Mouse (Mus musculus) ovary, adult 18-20 months (tissue): ENCODE measurements around the gene Lysmd1.
"Not testable (repeated sequence)": the region's sequence is repeated elsewhere in the genome, so short reads cannot be mapped to it uniquely, and the experiment has no call there.

Experiments used
- DNase-seq: peaks from one replicate; pipeline ENCODE4 v3.0.0; 2022; ENCODE audit warnings: low spot score, mixed read lengths

The Lysmd1 gene

DNA sequence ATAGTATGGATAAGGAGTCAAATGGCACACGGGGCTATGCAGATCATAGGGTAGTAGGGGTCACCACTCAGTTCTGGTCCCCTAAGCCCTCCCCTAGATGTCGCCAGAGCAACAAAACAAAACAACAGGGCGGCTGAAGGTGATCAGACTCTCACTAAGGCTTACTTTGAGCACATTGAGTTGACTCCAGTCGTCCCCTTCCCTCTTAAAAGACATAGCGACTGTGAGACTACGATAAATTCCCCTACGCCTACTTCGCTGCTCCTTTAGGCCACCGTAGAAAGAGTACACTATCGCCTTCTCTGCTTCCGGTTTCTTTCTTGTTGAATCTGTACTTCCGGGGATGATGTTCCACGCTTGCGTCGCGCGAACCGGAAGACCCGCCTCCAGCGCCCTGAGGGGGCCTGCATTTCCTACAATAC lies at the start of gene Lysmd1, which contains the start of gene Scnm1:
Gene Lysmd1, plus strand, starts transcription at position 409 of the 422 bp plus-strand sequence.
Gene Scnm1, minus strand, starts transcription at position 332 of the 422 bp plus-strand sequence.
- DNase-seq: peak; percentile 89

DNA sequence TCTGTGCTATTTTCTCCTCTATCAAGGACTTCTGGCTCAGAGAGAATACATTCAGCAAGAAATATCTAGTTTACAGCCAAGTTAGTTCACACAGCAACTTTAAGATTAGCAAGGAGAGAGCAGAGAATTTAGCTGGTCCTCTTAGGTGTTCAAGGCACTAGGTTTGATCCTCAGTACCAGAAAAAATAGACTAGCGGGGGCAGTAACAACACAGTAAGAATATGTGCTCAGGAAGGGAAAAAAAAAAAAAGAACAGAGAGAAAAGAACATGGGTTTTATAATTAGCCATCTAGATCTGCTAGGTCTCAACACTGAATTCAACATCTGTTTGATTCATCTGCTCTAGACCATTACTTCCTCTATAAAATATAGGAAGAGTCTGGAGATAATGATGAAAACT lies 45.8 kb upstream of the Lysmd1 start:
- no peak for DNase-seq

DNA sequence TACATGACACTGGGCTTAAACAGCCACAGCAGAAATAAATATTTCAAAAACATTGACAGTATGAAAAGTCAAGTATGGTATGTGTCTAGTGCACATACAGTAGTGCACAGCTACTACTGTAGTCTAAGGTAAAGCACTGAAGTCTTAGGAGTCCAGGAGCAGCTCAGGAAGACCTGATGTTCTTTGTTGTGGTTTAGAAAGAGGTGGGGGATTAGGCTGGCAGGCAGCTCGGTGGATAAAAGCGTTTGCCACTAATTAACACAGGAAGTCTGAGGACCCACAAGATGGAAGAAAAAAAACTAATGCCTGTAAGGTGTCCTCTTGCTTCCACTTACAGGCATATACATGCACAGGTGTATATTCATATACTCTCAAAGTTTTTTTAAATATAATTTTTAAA lies 33.0 kb upstream of the Lysmd1 start:
- no peak for DNase-seq

DNA sequence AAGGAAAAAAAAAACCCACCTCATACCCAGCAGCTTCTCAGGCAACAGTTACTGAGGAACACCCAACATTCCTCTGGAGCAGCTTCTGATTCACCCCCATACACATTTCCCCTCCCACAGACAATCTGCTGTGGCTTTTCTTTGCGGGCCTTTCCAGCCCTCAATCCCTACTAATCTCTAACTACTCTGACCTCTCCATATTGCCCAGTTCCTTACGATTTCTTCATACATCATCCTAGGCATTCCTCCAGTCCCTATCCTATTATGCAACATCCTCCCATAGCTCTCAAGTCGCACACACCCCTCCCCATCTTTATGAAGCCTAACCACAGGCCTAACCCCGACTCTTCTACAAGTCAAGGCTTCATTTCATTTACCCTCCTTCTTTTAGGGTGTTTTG lies 28.8 kb upstream of the Lysmd1 start:
- DNase-seq: no peak

DNA sequence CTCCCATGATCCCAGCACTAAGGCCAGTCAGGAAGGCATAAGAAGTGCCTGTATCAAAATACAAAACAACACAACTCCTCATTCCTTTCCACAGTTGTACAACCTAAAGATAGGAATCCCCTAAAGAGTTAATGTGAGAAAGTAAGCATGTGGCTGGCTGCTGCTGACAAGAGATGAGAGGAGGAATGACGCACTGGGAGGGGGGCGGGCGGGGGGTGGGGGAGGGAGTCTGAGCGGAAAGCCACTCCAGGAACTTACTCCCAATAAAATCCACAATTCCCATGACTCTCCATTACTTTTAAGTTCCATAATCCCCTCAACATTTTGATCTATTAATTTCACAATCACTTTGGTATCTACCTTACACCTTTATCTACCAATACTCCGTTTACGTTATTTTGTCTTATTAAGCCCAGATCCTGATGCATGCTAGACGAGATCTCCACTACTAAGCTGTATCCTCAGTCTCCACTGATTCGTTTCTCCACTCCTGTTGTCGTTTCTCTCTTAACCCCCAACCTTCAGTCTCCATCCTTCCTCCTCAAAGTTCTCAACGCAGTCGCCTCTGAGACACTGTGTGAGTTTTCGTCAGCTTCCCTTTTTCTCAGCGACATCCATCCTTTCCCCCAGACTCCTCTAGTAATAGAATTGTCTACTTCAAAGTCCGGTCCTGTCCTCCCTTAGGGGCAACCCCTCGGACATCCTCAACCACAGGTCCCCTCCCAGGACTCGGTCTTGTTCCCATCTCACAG lies 28.1 kb upstream of the Lysmd1 start:
- no peak for DNase-seq

DNA sequence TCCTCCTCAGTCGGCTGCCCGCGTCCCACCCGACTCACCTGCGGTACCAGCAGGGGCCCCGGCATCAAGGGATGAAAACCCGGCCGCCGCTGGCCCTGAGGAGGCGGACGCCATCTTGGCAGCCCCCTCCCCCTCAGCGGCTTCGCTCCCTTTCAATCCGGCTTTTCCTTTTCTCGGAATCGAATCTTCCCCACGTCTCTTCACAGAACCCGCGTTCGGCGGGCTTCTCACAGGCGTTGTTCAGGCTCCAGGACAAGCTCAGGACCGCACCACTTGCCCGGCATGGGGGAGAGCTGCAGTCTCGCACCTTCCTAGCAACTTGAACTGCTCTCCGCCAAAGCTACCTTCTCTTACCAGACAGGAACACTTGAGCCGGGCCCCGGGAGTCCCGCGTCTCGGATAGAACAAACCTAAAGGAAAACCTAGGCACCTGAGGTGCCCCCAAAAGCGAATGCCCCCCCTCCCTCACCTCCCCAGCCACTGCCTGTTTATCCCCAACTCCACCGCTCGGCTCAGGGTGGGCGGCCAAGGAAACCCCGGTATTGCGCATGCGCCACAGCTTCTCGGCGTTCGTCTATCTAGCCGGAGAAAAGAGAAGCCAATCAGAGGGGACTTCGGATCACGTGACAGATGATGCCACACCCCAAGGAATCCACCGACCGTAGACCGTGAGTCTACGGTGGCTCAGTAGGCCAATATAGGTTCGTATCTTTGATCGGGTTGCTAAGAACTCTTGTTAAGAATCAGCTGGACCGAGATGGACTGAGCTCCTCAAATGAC lies 27.4 kb upstream of the Lysmd1 start, which contains the start of gene Pip5k1a:
Gene Pip5k1a, minus strand, starts transcription at position 593 of the 780 bp plus-strand sequence.
- peak; percentile 94 for DNase-seq

DNA sequence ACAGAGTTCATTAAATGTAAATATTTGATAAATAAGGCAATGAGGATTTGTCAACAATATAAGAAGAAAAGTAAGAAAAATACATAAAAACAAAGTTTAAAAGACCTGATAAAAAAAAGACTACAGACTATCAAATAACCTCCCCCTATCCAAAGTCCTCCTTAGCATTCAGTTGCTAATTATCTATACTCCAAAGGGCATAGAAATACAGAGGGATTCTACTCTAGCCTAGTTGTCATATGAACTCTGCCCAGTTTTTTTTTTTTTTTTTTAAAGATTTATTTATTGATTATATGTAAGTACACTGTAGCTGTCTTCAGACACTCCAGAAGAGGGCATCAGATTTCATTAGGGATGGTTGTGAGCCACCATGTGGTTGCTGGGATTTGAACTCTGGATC lies 26.6 kb upstream of the Lysmd1 start:
- DNase-seq: not testable (repeated sequence)

DNA sequence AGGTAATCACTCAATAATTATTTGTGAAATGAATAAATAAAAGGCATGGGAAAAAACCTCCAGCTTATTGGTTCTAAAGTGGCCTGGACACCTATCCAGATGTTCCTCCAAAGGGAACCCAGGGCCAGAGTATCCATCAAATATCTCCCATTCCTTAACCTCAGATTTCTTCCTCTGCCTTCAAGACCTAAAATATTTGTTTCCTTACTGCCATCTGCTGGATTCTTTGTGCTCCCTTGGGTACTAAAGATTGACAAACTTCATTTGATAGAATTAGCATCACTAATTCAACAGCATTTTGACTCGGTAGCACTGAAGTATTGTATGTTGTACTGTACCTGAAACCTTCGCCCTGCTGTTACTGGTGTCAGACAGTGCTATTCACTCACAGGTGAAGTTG lies 26.0 kb upstream of the Lysmd1 start:
- DNase-seq: no peak

DNA sequence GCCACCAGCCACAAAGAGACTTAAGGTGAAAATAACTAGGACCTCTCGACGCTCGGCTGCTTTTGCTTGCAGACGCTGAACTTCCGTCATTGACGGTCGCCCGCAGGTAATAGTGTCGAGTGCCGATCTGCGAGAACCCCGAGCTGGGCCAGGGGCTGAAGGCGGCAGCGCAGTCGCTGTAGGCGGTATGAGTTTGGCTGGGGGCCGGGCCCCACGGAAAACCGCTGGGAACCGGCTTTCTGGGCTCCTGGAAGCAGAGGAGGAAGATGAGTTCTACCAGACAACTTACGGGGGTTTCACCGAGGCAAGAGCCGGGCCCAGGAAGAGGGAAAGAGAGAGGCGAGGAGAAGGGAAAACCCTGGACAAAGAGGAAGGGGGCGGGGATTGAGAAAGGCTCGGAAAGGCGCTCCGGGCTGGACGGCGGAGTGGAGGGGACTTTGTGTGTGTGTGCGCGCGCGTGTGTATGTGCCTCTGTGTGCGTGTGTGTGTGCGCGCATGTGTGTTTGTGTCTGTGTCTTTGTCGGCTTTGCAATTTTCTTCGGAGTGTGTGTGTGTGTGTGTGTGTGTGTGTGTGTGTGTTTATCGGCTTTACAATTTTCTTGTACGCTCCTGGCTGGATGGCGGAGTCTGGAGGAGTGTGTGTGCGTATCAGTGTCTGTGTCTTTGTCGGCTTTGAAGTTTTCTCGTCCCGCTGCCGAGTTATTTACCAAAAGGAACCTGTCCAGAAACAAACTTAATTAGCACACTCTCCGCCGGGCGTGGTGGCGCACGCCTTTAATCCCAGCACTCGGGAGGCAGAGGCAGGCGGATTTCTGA lies 22.8 kb upstream of the Lysmd1 start, which contains the start of gene Vps72:
Gene Vps72, plus strand, starts transcription at position 112 of the 816 bp plus-strand sequence.
- DNase-seq: peak; percentile 85

DNA sequence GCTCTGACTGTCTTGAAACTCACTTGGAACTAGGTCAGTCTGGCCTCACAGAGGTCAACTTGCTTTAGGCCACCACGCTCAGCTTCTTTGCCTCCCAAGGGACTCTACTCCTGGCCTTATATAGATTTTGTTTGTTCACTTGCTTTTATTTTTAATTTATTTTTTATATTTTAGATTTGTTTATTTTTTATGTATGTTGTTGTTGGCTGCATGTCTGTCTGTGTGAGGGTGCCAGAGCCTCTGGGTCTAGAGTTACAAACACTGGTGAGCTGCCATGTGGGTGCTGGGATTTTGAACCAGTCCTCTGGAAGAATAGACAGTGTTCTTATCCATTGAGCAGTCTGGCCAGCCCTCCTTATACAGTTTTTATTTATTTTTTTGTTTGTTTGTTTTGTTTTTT lies 21.1 kb upstream of the Lysmd1 start:
- DNase-seq: no peak

DNA sequence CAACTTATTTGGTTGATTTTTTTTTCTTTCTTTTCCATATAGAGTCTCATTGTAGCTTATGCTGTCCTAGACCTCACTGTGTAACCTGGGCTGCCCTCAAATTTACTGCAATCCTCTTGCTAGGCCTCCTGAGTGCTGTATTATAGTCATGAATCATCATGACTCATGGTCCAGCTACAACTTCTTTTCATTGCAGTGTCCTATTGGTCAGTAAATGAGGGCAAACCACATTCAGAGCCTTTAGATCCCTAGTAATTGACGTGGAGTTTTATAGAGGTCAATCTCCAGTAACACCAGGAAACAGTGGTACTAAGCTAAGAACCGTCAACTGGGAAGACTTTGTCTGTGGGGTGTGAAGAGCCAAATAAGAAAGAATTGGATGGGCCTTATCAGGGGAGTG lies 16.1 kb upstream of the Lysmd1 start:
- no peak for DNase-seq

DNA sequence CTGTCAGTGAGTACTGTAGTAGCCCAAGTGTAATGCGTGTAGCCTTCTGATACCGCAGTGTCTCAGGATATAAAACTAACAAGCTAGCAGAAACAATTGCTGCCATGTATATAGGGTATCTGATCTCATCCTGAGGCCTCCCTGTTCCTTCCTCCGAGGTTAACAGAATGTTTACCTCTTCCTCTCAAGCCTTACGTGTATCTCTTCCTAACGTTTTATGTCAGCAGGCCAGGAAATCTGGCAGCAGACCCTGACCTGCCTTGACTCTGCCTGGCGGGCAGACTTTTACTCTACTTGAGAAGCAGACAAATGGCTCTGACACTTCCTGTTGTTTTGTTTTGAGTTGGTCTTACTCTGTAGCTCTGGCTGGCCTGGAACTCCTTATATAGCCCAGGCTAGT lies 12.3 kb upstream of the Lysmd1 start:
- DNase-seq: no peak

DNA sequence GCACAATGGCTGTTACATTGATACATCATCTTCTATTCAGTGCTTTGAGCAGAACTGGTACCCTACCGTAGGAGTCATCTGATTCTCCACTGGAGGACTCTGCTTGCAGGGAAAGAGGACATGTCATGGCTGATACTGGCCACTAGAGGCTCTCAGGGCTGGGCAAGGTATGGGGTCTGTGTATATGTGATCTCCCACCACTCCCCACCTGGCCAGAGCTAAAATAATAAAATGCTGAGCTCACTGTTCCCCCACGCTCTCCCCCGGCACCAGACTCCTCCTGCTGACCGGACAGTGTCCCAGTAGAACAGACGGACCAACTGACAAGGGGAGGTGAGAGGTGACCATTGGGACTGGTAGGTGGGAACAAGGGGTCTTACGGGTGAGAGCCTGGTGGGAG lies 9.6 kb upstream of the Lysmd1 start, which contains the start of gene Tmod4:
Gene Tmod4, plus strand, starts transcription at position 231 of the 400 bp plus-strand sequence.
- no peak for DNase-seq

DNA sequence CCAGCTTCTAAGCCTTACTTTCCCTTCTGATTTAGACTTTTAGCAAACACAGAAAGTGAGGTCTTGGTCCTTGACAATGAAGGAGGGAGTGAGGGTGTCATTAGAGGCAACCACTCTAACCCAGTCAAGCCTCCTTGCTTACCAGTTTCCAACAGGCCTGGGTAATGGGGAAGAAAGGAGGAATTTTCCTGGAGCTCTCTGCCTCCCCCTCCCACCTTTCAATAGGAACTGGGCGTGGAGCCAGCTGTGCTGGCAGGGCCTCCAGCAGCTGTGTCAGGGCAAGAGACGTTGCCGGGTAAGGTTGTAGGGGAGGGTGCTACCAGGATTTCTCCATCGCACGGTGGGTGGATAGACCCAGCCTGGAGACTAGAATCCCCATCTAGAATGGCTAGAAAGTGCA lies 8.9 kb upstream of the Lysmd1 start:
- DNase-seq: no peak

DNA sequence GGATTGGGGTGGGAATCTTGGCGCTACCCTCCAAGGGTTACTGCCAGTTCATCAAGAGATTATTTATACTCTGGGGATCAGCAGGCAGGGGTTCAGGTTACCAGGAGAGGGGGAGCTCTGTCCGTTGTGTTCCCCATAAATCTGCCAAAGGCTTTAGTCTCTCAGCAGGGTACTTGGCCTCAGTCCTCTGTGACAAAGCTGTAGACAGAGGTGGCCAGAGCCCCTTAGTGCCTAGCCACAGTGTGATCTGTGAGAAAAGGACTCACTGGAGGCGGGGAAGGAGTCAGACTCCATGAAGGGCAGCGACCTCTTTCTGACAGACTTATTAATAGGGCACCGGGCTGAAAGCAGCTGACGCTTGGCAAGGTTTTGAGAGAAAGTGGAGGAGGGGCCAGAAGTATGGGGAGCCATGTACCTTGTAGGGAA lies 4.6 kb upstream of the Lysmd1 start:
- DNase-seq: no peak

DNA sequence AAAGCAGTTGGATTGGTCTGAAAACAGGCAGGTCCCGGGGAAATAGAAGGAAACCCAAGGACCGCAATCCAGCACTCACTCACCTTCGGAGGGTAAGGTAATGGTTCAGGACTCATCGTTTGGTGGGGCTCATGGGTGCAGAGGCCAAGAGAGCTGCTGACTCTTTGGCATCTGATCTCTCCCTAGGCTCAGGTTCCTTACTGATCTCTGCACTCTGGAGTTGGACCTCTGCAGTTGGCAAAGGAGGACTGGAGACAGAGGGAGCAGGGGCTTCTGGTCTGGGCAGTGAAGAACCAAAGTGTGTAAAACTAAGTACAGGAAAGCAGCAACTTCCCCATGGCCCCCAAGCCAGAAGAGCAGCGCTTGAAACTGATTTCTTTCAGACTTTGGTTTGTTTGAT lies 3.8 kb upstream of the Lysmd1 start:
- DNase-seq: no peak

DNA sequence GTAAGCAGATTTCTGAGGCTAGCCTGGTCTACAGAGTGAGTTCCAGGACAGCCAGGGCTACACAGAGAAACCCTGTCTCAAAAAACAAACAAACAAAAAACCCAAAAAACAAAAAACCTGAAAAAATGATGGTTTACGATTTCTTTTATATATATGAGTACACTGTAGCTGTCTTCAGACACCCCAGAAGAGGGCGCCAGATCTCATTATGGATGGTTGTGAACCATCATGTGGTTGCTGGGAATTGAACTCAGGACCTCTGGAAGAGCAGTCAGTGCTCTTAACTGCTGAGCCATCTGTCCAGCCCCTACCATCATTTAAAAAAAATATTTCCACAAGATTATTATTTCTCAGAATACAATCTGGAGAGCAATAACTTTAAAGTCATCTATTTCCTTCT lies 1.5 kb upstream of the Lysmd1 start:
- DNase-seq: not testable (repeated sequence)

DNA sequence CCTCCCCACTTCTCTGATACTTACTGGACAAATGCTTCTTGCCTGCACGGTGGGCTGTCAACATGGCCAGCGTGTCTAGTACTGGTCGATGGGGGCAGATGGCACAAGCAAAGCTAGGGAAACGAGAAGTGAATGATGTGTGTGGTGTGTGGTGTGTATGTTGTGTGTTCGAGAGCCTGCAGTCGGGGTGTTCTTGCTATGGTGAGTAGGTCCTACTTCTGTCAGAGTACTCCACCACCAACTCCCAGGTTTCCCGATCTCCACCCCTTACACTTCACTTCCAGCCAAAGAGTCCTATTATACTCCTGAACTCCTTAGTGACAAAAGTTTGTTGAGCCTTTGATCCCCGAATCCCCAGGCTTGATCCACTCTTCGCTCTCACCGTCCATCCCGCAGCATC lies 712 bp upstream of the Lysmd1 start:
- no peak for DNase-seq

DNA sequence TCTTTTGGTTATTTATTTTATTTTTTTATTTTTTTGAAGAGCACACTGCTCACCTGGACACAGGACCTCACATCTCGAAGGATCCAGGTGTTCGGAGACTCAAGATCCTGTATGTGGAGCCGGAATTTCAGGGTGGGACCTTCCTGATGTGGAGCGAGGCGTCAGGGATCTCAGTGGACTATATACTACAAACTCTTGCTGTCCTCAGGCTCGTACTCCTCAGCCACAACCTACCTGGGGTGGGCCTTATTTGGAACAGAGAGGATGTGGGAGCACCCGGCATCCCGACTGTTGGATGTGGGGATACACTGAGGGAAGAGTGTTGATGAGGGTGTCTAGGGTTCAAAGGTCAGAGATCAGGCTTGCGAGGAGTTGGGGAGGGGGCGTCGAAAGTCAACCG lies 245 bp downstream of the Lysmd1 start:
- DNase-seq: not testable (repeated sequence)

DNA sequence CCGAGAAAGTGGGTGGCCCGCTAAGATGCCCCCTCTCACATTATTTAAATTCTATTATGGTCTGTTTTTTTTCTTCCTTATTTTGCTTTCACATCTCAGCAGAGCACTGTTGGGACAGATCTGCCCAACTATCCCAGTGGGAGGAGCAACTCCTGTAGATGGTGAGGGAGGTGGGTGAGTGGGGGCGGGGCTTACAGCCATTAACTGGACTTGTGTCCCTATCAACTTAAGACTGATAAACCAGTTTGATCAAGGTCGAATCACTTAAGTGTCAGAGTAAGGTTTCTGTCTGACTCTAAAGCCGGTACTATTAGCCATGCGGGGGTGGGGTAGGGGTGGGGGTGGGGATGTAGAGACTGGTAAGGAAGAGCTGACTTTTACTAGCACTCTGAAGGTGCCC lies 1.1 kb downstream of the Lysmd1 start:
- peak; percentile 72 for DNase-seq

DNA sequence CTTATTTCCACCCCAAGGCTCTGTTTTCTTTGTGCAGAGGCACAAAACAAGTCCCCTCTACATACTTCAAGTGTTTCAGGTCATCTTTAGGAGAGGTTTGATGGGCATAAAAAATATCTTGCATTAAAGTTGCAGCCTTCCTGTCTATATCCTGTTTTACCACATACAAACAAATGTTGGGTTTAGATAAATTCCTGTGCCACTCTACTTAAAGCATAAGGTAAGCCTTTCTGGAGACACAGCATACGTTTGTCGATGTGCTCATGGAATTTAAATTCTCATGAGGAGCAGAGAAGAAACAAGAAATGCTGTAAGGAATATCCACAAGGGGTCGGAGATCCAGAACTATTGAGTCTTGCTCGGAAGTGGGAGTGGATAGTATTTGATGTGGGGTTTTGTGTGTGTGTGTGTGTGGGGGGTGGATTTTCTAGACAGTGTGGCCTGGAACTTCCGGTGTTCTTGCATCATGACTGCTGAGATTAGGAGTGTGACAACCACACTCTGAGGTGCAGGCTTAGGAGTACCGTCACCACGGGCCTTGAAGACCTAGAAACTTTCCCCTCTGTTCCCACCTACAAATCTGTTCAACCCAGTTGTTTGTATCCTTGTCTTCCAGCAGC lies 1.7 kb downstream of the Lysmd1 start:
- DNase-seq: no peak

DNA sequence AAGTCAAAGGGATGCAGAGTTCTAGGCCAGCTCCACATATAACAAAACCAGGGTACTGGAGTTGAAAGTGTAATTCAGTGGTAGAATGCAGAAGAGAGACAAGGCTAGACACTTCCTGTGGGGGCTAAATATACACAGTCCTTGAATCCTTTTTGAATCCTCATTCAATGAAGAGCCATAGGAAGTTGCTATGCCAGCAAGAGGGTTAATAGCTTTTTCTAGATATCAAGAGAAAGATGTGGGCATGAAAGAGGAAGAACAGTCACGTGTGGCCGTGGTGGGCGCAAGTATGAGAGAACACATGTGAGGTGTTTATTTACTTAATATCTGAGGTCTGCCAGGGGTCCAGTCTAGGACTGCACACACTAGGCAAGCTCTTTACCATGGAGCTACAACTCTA lies 2.4 kb downstream of the Lysmd1 start:
- no peak for DNase-seq
